Mouse (Mus musculus): ENCODE measurements around the gene Map2k4. TPM values are rescaled to one million over a fixed set of nuclear protein-coding genes. Genes with fewer than 3 reads are reported as not detected.

Map2k4 gene
- polyA plus RNA-seq (2012; rRNA removed): 17.3 and 18.6 TPM in 2 replicates

DNA sequence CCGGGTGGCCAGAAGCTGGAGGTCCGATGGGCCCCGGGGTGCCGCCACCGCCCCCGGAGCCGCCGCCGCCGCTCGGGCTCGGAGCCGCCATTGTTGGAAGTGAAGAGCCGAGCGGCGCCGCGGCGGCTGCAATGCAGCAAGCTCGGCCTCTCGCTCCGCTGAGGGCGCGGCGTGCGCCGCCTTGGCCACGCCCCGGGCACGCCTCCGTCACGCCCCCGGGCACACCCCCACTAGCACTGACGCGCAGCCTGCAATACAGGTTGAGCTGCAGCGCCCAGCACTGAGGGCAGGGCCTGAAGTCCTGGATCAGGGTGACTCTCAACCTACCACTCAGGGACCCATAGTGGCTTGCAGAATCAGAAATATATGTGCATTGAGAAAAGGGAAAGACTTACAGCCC lies at the start of gene Map2k4:
Gene Map2k4 (minus strand): TSS at position 144 of the 400 bp plus-strand sequence.
- under 1% methylated on average over 36 of the region's 36 CpGs for WGBS
- no peaks in the 10 kb centered on the region; the same call in 1 of the 2 replicates for H3K4me1 ChIP-seq (ENCODE audit: control insufficient read depth, insufficient read depth, low read length)
- peak within 1 kb of the TSS; percentile 46 for H3K27ac ChIP-seq (ENCODE audit: insufficient read depth, low read depth, low read length)
- DNase-seq: peak; percentile 95
- TF ChIP-seq POLR2A (IDR thresholded peaks at IDR 0.05; ENCODE audit: low read depth, low read length) (peak; percentile 76), CTCF (conservative IDR thresholded peaks at IDR 0.05; ENCODE audit: insufficient read depth, insufficient read length, low read depth, low read length) (no peak)
- peak within 1 kb of the TSS; percentile 99 for H3K4me3 ChIP-seq (ENCODE audit: insufficient read depth, low read depth, low read length)
- H3K36me3 ChIP-seq (ENCODE audit: control insufficient read depth, insufficient read depth, low read length): no peaks in the 10 kb centered on the region
- H3K27me3 ChIP-seq (replicated peaks; ENCODE audit: control insufficient read depth, insufficient read depth, low read length): no peaks in the 10 kb centered on the region

DNA sequence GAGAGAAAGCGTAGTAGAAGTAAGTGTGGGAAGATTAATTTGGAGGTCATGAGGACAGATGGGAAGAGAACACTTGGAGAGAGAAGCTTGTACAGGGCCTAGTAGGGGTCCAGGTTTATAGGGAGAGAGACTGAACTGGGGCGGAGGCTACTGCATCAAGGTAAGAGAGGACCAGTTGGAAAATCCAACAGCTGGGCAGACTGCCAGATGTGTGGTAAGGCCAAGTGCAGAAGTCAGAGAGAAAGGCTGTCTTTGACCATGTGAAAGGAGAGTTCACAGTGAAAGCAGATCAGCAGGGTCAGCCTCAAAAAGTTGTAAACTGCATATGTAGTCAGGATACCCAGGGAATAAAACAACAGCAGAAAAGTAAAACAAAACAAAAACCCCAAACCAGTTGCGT lies 36.5 kb upstream of the Map2k4 start:
- WGBS: 83% methylated on average over 3 of the region's 3 CpGs
- Histone ChIP-seq H3K27me3 (replicated peaks; ENCODE audit: control insufficient read depth, insufficient read depth, low read length) (no peaks in the 10 kb centered on the region), H3K4me3 (ENCODE audit: insufficient read depth, low read depth, low read length) (no peak overlapping the region), H3K36me3 (ENCODE audit: control insufficient read depth, insufficient read depth, low read length) (peaks cover 15% of the 10 kb centered on the region), H3K4me1 (ENCODE audit: control insufficient read depth, insufficient read depth, low read length) (no peaks in the 10 kb centered on the region), H3K27ac (ENCODE audit: insufficient read depth, low read depth, low read length) (no peak overlapping the region)
- TF ChIP-seq POLR2A (IDR thresholded peaks at IDR 0.05; ENCODE audit: low read depth, low read length) (no peak), CTCF (conservative IDR thresholded peaks at IDR 0.05; ENCODE audit: insufficient read depth, insufficient read length, low read depth, low read length) (no peak)
- peak; percentile 5 for DNase-seq

DNA sequence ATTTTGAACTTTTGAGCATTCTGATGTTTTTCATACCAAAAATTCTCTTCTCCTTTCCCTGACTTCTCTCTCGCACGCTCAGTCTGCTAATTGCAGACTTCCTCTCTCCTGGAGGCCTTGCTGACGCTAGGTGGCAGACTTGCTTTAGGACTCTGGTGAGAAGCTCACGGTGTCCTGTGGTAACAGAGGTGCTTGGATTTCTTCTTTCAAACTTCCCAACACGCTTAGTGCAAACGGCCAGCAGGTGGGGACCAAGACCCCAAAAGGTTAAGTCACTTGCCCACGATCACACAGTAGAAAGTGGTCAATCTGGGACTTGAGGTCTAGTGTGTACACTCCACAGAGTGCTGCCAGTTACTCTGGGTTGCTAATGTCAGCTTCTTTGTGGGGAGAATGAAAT lies 32.8 kb upstream of the Map2k4 start:
- Histone ChIP-seq H3K27me3 (replicated peaks; ENCODE audit: control insufficient read depth, insufficient read depth, low read length) (no peaks in the 10 kb centered on the region), H3K4me1 (ENCODE audit: control insufficient read depth, insufficient read depth, low read length) (no peaks in the 10 kb centered on the region), H3K4me3 (ENCODE audit: insufficient read depth, low read depth, low read length) (no peak overlapping the region), H3K27ac (ENCODE audit: insufficient read depth, low read depth, low read length) (no peak overlapping the region), H3K36me3 (ENCODE audit: control insufficient read depth, insufficient read depth, low read length) (peaks cover 7% of the 10 kb centered on the region)
- DNase-seq: peak; percentile 58
- WGBS: 15% methylated on average over 7 of the region's 7 CpGs
- TF ChIP-seq CTCF (conservative IDR thresholded peaks at IDR 0.05; ENCODE audit: insufficient read depth, insufficient read length, low read depth, low read length) (peak; percentile 76), POLR2A (IDR thresholded peaks at IDR 0.05; ENCODE audit: low read depth, low read length) (no peak)

DNA sequence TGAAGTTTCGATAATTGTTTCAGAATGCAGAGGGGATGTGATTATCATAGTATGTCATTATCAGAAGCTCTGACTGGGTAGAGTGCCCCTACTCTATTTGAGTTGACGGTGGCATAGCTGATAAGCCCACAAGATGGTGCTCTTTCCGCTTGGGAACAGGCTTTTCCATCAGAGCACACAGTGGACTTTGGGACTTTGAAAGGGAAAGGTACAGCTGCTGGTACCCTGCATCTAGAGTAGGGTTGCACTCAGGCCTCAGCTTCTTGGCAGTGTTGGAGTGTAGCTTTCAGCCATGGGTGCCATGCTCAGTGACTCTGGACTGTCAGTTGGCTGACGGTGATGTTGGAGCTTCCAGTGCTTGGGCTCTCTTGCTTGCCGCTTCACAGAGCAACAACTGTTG lies 32.2 kb upstream of the Map2k4 start:
- no peak overlapping the region for H3K4me3 ChIP-seq (ENCODE audit: insufficient read depth, low read depth, low read length)
- H3K36me3 ChIP-seq (ENCODE audit: control insufficient read depth, insufficient read depth, low read length): peaks cover 8% of the 10 kb centered on the region
- TF ChIP-seq POLR2A (IDR thresholded peaks at IDR 0.05; ENCODE audit: low read depth, low read length) (no peak), CTCF (conservative IDR thresholded peaks at IDR 0.05; ENCODE audit: insufficient read depth, insufficient read length, low read depth, low read length) (peak; percentile 47)
- 77% methylated on average over 5 of the region's 5 CpGs for WGBS
- H3K27me3 ChIP-seq (replicated peaks; ENCODE audit: control insufficient read depth, insufficient read depth, low read length): no peaks in the 10 kb centered on the region
- DNase-seq: peak; percentile 28
- no peak overlapping the region for H3K27ac ChIP-seq (ENCODE audit: insufficient read depth, low read depth, low read length)
- H3K4me1 ChIP-seq (ENCODE audit: control insufficient read depth, insufficient read depth, low read length): no peaks in the 10 kb centered on the region

DNA sequence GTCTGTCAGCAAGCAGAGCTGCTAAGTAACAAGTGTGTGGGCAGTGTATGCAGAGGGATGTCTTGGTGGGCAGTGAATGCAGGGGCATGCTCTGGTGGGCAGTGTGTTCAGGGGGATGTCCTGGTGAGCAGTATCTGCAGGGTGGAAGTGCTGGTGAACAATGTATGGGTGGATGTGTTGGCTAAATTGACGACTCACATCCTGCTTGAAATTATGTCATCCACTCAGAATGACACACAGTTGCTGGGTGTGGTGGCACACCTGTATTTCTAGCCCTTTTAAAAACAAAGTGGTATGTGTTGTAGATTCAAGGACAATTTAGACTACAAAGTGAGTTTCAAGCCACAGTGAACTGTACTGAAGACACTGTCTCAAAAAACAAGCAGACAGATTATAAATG lies 30.1 kb upstream of the Map2k4 start:
- DNase-seq: no peak
- TF ChIP-seq POLR2A (IDR thresholded peaks at IDR 0.05; ENCODE audit: low read depth, low read length) (no peak), CTCF (conservative IDR thresholded peaks at IDR 0.05; ENCODE audit: insufficient read depth, insufficient read length, low read depth, low read length) (no peak)
- Histone ChIP-seq H3K36me3 (ENCODE audit: control insufficient read depth, insufficient read depth, low read length) (peaks cover 6% of the 10 kb centered on the region), H3K27me3 (replicated peaks; ENCODE audit: control insufficient read depth, insufficient read depth, low read length) (no peaks in the 10 kb centered on the region), H3K4me3 (ENCODE audit: insufficient read depth, low read depth, low read length) (no peak overlapping the region), H3K4me1 (ENCODE audit: control insufficient read depth, insufficient read depth, low read length) (no peaks in the 10 kb centered on the region), H3K27ac (ENCODE audit: insufficient read depth, low read depth, low read length) (no peak overlapping the region)
- 46% methylated on average over 1 of the region's 1 CpGs for WGBS

DNA sequence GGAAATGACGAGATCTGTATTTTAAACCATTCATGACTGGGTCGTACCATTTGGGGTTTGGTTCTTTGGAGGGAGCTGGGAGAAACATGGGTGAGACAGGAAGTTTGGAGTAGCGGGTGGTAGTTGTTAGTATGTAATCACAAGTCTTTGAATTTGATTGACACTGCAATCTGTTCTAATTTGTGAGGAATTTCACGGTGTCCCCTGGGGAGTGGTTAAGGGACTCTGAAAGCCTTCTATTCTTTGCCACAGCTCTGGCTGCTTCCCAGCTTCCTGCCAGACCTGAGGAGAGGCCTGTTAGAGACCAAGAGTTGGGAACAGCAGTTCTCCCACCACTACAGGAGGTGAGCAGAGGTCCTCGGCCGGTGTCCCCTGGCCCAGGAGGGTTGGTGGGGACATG lies 28.1 kb upstream of the Map2k4 start:
- Histone ChIP-seq H3K4me1 (ENCODE audit: control insufficient read depth, insufficient read depth, low read length) (no peaks in the 10 kb centered on the region), H3K4me3 (ENCODE audit: insufficient read depth, low read depth, low read length) (no peak overlapping the region), H3K36me3 (ENCODE audit: control insufficient read depth, insufficient read depth, low read length) (peaks cover 1% of the 10 kb centered on the region; the same call in 1 of the 2 replicates), H3K27me3 (replicated peaks; ENCODE audit: control insufficient read depth, insufficient read depth, low read length) (no peaks in the 10 kb centered on the region), H3K27ac (ENCODE audit: insufficient read depth, low read depth, low read length) (no peak overlapping the region)
- WGBS: 79% methylated on average over 6 of the region's 6 CpGs
- no peak for DNase-seq
- no peak for TF ChIP-seq POLR2A (IDR thresholded peaks at IDR 0.05; ENCODE audit: low read depth, low read length)
- no peak for TF ChIP-seq CTCF (conservative IDR thresholded peaks at IDR 0.05; ENCODE audit: insufficient read depth, insufficient read length, low read depth, low read length)

DNA sequence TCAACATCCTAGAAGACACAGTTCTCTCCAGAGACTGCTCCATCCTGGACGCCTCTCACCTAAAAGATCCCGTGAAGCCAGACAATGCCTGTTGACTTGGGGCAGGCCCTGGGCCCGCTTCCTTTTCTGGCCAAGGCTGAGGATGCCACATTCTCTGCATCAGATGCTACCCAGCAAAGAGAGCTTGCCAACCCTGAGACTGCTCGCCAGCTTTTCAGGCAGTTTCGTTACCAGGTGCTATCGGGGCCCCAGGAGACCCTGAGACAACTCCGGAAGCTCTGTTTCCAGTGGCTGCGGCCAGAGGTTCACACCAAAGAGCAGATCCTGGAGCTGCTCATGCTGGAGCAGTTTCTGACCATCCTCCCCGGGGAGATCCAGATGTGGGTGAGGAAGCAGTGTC lies 26.3 kb upstream of the Map2k4 start:
- no peaks in the 10 kb centered on the region for H3K4me1 ChIP-seq (ENCODE audit: control insufficient read depth, insufficient read depth, low read length)
- peaks cover 1% of the 10 kb centered on the region; the same call in 1 of the 2 replicates for H3K36me3 ChIP-seq (ENCODE audit: control insufficient read depth, insufficient read depth, low read length)
- H3K4me3 ChIP-seq (ENCODE audit: insufficient read depth, low read depth, low read length): no peak overlapping the region
- no peak for DNase-seq
- no peak for TF ChIP-seq POLR2A (IDR thresholded peaks at IDR 0.05; ENCODE audit: low read depth, low read length)
- TF ChIP-seq CTCF (conservative IDR thresholded peaks at IDR 0.05; ENCODE audit: insufficient read depth, insufficient read length, low read depth, low read length): no peak
- H3K27me3 ChIP-seq (replicated peaks; ENCODE audit: control insufficient read depth, insufficient read depth, low read length): no peaks in the 10 kb centered on the region
- WGBS: 93% methylated on average over 9 of the region's 9 CpGs
- H3K27ac ChIP-seq (ENCODE audit: insufficient read depth, low read depth, low read length): no peak overlapping the region

All from kidney, adult 2 months (tissue).